Mouse (Mus musculus) forebrain, embryonic 11.5 days (tissue): Measurements from ENCODE around the gene Hist2h2be. TPM values are rescaled to one million over a fixed set of nuclear protein-coding genes. Genes with fewer than 3 reads are reported as not detected.
"Not testable (repeated sequence)": the region's sequence is repeated elsewhere in the genome, so short reads cannot be mapped to it uniquely, and the experiment has no call there.

ENCODE experiments used
- ATAC-seq: fragments of 200-750 bp; cut with Nextera tagmentation; replicated peaks from 2 replicates; pipeline ENCODE4 v1.8.0; 2017; ENCODE audit warnings: moderate TSS enrichment; ENCODE audit not compliant: low FRiP score
- DNase-seq: peaks from one replicate; pipeline ENCODE4 v3.0.0-alpha.2; 2017; ENCODE audit warnings: low spot score
- H3K27ac ChIP-seq: fragments of 300-500 bp; sonication (generic); 2 replicates; pipeline ENCODE4 v1.5.1; 2014; ENCODE audit warnings: low read depth, low read length
- H3K27me3 ChIP-seq: fragments of 300-500 bp; sonication (generic); 2 replicates; pipeline ENCODE4 v1.6.1; 2014; ENCODE audit warnings: mild to moderate bottlenecking, low read length, mixed read lengths; ENCODE audit not compliant: control insufficient read depth, insufficient read depth
- H3K36me3 ChIP-seq: fragments of 300-500 bp; sonication (generic); 2 replicates; pipeline ENCODE4 v1.6.1; 2014; ENCODE audit warnings: mild to moderate bottlenecking, low read length, moderate library complexity, mixed read lengths; ENCODE audit not compliant: control insufficient read depth, insufficient read depth
- H3K4me1 ChIP-seq: fragments of 300-500 bp; sonication (generic); replicated peaks from 2 replicates; pipeline ENCODE4 v1.6.1; 2014; ENCODE audit warnings: low read length, mixed read lengths; ENCODE audit not compliant: control insufficient read depth, insufficient read depth
- H3K4me2 ChIP-seq: fragments of 300-500 bp; sonication (generic); 2 replicates; pipeline ENCODE4 v1.6.1; 2014; ENCODE audit warnings: low read depth, mild to moderate bottlenecking, low read length, moderate library complexity, mixed read lengths; ENCODE audit not compliant: severe bottlenecking
- H3K4me3 ChIP-seq: fragments of 300-500 bp; sonication (generic); 2 replicates; pipeline ENCODE4 v1.5.1; 2014; ENCODE audit warnings: low read depth, low read length
- H3K9ac ChIP-seq: fragments of 300-500 bp; sonication (generic); 2 replicates; pipeline ENCODE4 v1.6.1; 2014; ENCODE audit warnings: low read length
- H3K9me3 ChIP-seq: fragments of 300-500 bp; sonication (generic); 2 replicates; pipeline ENCODE4 v1.6.1; 2016; ENCODE audit warnings: low read length, mixed read lengths; ENCODE audit not compliant: control insufficient read depth
- WGBS: fragments of 180-500 bp; shearing (Covaris S2); extraction: QIAGEN DNeasy Blood & Tissue Kit; methylation state at CpG from one replicate; pipeline ENCODE4 v1.1.7; 2014; 5-methylcytosine and 5-hydroxymethylcytosine counted together
- microRNA-seq: library from miRNA; unstranded; fragments of <30 nt; microRNA quantifications from one replicate; pipeline ENCODE4, GENCODE M21; 2016; ENCODE audit not compliant: insufficient number of aligned reads
- polyA plus RNA-seq: library from polyadenylated mRNA; unstranded; fragments of >200 nt; fragmentation: Nextera tagmentation; extraction: Ambion mirVana; gene quantifications from 2 replicates; pipeline ENCODE4 v1.2.1, GENCODE M21; 2014

Hist2h2be gene
- polyA plus RNA-seq, 1 experiment from 2014 or later = 15.8 TPM

- Histone ChIP-seq H3K4me1 (peaks cover 12% of the 10 kb centered on the region; the same call in 1 of the 2 replicates), H3K27me3 (no peaks in the 10 kb centered on the region)
- 21% methylated on average over 30 of the region's 30 CpGs for WGBS
Observed at GRCm38 (mm10) chr3:96268051-96268775, 47.3 kb downstream of the Hist2h2be start, which contains the start of gene Hist2h3b. Gene Hist2h3b, plus strand, starts transcription at chr3:96268654.

GRCm38 (mm10) chr3:96268776-96269378, 48.0 kb downstream of the Hist2h2be start:
- Histone ChIP-seq H3K4me2 (peak overlapping the region; percentile 78), H3K9ac (peak overlapping the region; percentile 68), H3K4me3 (peak overlapping the region; percentile 41), H3K4me1 (peaks cover 12% of the 10 kb centered on the region; the same call in 1 of the 2 replicates), H3K27ac (peak overlapping the region; percentile 99)
- DNase-seq (peak; percentile 67), ATAC-seq (peak; percentile 55)
- WGBS = under 1% methylated on average over 9 of the region's 44 CpGs
- H3K36me3 ChIP-seq, H3K27me3 ChIP-seq, H3K9me3 ChIP-seq: not testable (repeated sequence)

More at GRCm38 (mm10) chr3:96268051-96268775, 47.3 kb downstream of the Hist2h2be start, which contains the start of gene Hist2h3b:
- peak within 1 kb of the TSS; percentile 68 for H3K9ac ChIP-seq
- ATAC-seq (peak; percentile 79), DNase-seq (peak; percentile 86)
- no peaks in the 10 kb centered on the region for H3K36me3 ChIP-seq
- peak within 1 kb of the TSS; percentile 99 for H3K27ac ChIP-seq
- H3K4me2 ChIP-seq = peak within 1 kb of the TSS; percentile 78
- H3K9me3 ChIP-seq = no peaks in the 10 kb centered on the region
- H3K4me3 ChIP-seq = peak within 1 kb of the TSS; percentile 41

- DNase-seq = peak; percentile 94
- peak within 1 kb of the TSS; percentile 99 for H3K27ac ChIP-seq
- H3K27me3 ChIP-seq = no peaks in the 10 kb centered on the region
- H3K4me3 ChIP-seq = peak within 1 kb of the TSS; percentile 41
- WGBS = under 1% methylated on average over 45 of the region's 45 CpGs
- peak; percentile 97 for ATAC-seq
- no peaks in the 10 kb centered on the region for H3K9me3 ChIP-seq
- H3K4me2 ChIP-seq = peak within 1 kb of the TSS; percentile 90
- H3K36me3 ChIP-seq = no peaks in the 10 kb centered on the region
- H3K4me1 ChIP-seq = peaks cover 5% of the 10 kb centered on the region; the same call in 1 of the 2 replicates
- peak within 1 kb of the TSS; percentile 68 for H3K9ac ChIP-seq
Observed at GRCm38 (mm10) chr3:96269511-96270474, 48.9 kb downstream of the Hist2h2be start, which contains the start of gene Hist2h2bb. Gene Hist2h2bb, plus strand, starts transcription at chr3:96269752.

Small RNAs within 50 kb of the gene (microRNA-seq; reads per million reads assigned to microRNA genes)
- gene Gm44492 (not detected), gene Gm47311 (not detected), gene Gm47313 (not detected)

Other genes with a start within 250 kb of the Hist2h2be start
- gene Plekho1, start 225.1 kb upstream of the Hist2h2be start, polyA plus RNA-seq = 82.5 and 85.6 TPM in 2 replicates
- 20.3 and 24.8 TPM in 2 replicates for gene Vps45, start 162.7 kb upstream of the Hist2h2be start, polyA plus RNA-seq
- gene Otud7b, start 116.6 kb upstream of the Hist2h2be start, polyA plus RNA-seq = 11.0 and 11.3 TPM in 2 replicates
- gene Mtmr11, start 59.1 kb upstream of the Hist2h2be start, polyA plus RNA-seq = 13.6 and 16.6 TPM in 2 replicates
- gene Sf3b4, start 48.8 kb upstream of the Hist2h2be start, polyA plus RNA-seq = 230 and 253 TPM in 2 replicates
- 8.2 and 9.0 TPM in 2 replicates for gene Sv2a, start 40.0 kb upstream of the Hist2h2be start, polyA plus RNA-seq
- gene Bola1, start 1.4 kb upstream of the Hist2h2be start, polyA plus RNA-seq = 75.7 and 83.7 TPM in 2 replicates
- gene Hist2h2ab, start 1.3 kb upstream of the Hist2h2be start, polyA plus RNA-seq = 0.71 TPM in 1 of 2 replicates, not detected in the other
- 16.5 and 18.7 TPM in 2 replicates for gene Hist2h2ac, start 239 bp upstream of the Hist2h2be start, polyA plus RNA-seq
- gene Hist2h3c2, start 18.0 kb downstream of the Hist2h2be start, polyA plus RNA-seq = 12.8 and 14.8 TPM in 2 replicates
- 29.2 and 49.8 TPM in 2 replicates for gene Hist2h2aa2, start 19.2 kb downstream of the Hist2h2be start, polyA plus RNA-seq
- gene Hist2h2aa1, start 24.4 kb downstream of the Hist2h2be start, polyA plus RNA-seq = 18.7 and 28.2 TPM in 2 replicates
- 2.3 TPM in 1 of 2 replicates, not detected in the other for gene Hist2h3c1, start 25.6 kb downstream of the Hist2h2be start, polyA plus RNA-seq
- 6.8 and 7.5 TPM in 2 replicates for gene Hist2h4, start 42.2 kb downstream of the Hist2h2be start, polyA plus RNA-seq
- gene Hist2h3b, start 47.5 kb downstream of the Hist2h2be start, polyA plus RNA-seq = 99.6 and 105 TPM in 2 replicates
- gene Hist2h2bb, start 48.6 kb downstream of the Hist2h2be start, polyA plus RNA-seq = 24.1 and 28.7 TPM in 2 replicates
- 0.95 and 2.6 TPM in 2 replicates for gene Fcgr1, start 72.8 kb downstream of the Hist2h2be start, polyA plus RNA-seq
- not detected in 2 replicates for gene BC107364, start 231.2 kb downstream of the Hist2h2be start, polyA plus RNA-seq